Mouse (Mus musculus): ENCODE results near the gene Hmgn2. TPM values are rescaled to one million over a fixed set of nuclear protein-coding genes. Genes with fewer than 3 reads are reported as not detected.
"Not testable (repeated sequence)": the region's sequence is repeated elsewhere in the genome, so short reads cannot be mapped to it uniquely, and the experiment has no call there.

The Hmgn2 gene
- polyA plus RNA-seq, 1 experiment: 176 TPM

GRCm38 (mm10) chr4:133928576-133929277, 39.7 kb downstream of the Hmgn2 start:
- H3K4me3 ChIP-seq (ENCODE audit: insufficient read depth, poor library complexity, severe bottlenecking): no peak overlapping the region

DNA sequence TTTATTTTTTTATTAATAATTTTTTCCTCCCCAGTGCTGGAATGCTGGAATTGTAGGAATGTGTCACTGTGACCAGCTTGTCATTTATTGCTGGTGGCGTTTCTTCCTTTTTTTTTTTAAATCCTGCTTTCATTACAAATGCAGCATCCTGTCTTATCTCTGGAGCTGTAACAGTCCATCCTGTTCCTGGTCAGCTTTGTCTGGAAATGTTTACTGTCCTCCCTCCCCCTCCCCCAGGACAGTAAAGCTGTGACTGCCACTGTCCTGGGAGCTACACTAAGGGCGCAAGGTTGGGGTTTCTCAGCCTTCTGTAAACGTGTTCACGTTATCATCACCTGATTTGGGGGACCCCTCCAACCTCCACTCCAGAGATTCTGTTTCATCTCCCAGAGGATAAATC, 43.2 kb downstream of the Hmgn2 start:
- H3K36me3 ChIP-seq (ENCODE audit: control insufficient read depth, insufficient read depth): no peaks in the 10 kb centered on the region

More at GRCm38 (mm10) chr4:133928576-133929277, 39.7 kb downstream of the Hmgn2 start:
- Histone ChIP-seq H3K79me2 (ENCODE audit: control insufficient read depth, insufficient read depth) (no peaks in the 10 kb centered on the region), H3ac (ENCODE audit: control insufficient read depth, insufficient read length, low read depth) (no peak overlapping the region), H3K27me3 (ENCODE audit: control insufficient read depth, insufficient read depth, insufficient read length) (no peaks in the 10 kb centered on the region), H3K79me3 (ENCODE audit: low read depth) (no peaks in the 10 kb centered on the region), H3K36me3 (ENCODE audit: control insufficient read depth, insufficient read depth) (no peaks in the 10 kb centered on the region)
- TF ChIP-seq MAX (IDR thresholded peaks at IDR 0.05) (no peak), CEBPB (IDR thresholded peaks at IDR 0.05; ENCODE audit: low read depth) (no peak), CTCF (IDR thresholded peaks at IDR 0.05; ENCODE audit: control insufficient read depth, insufficient read depth, insufficient read length) (no peak), MYOG (IDR thresholded peaks at IDR 0.05; ENCODE audit: control insufficient read depth, extremely low read depth, insufficient read length) (no peak), MYOD1 (IDR thresholded peaks at IDR 0.05; ENCODE audit: control insufficient read depth, insufficient read length, low read depth) (no peak), USF1 (IDR thresholded peaks at IDR 0.05; ENCODE audit: low read depth) (no peak), FOSL1 (IDR thresholded peaks at IDR 0.05; ENCODE audit: insufficient read depth, low read length, poor library complexity, severe bottlenecking) (no peak)

DNA sequence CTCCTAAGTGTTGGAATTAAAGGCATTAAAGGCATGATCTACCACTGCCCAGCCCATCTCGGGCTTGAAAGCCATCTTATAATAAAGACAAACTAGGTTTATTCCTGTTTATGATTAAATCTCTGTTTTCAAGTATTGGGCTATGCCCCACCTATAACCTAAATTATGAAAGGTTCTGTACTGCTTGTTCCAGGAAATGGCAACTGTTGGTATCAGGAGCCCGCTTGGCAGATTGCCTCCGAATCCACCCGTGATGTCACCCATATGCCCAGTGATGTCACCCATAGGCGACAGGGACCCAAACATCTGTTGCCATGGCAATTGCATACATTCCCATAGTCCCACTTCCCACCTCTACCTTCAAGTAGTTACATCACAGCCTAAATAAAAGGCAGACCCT, 44.7 kb downstream of the Hmgn2 start:
- no peaks in the 10 kb centered on the region for H3K79me3 ChIP-seq (ENCODE audit: low read depth)
- H3K36me3 ChIP-seq (ENCODE audit: control insufficient read depth, insufficient read depth): no peaks in the 10 kb centered on the region
- no peak overlapping the region for H3ac ChIP-seq (ENCODE audit: control insufficient read depth, insufficient read length, low read depth)
- TF ChIP-seq MYOG (IDR thresholded peaks at IDR 0.05; ENCODE audit: control insufficient read depth, extremely low read depth, insufficient read length): no peak
- TF ChIP-seq FOSL1 (IDR thresholded peaks at IDR 0.05; ENCODE audit: insufficient read depth, low read length, poor library complexity, severe bottlenecking): no peak
- no peak for TF ChIP-seq CEBPB (IDR thresholded peaks at IDR 0.05; ENCODE audit: low read depth)
- no peaks in the 10 kb centered on the region for H3K79me2 ChIP-seq (ENCODE audit: control insufficient read depth, insufficient read depth)
- no peak overlapping the region for H3K4me3 ChIP-seq (ENCODE audit: insufficient read depth, poor library complexity, severe bottlenecking)
- H3K27me3 ChIP-seq (ENCODE audit: control insufficient read depth, insufficient read depth, insufficient read length): no peaks in the 10 kb centered on the region

More for the DNA sequence above, 43.2 kb downstream of the Hmgn2 start:
- TF ChIP-seq MYOD1 (IDR thresholded peaks at IDR 0.05; ENCODE audit: control insufficient read depth, insufficient read length, low read depth) (no peak), CEBPB (IDR thresholded peaks at IDR 0.05; ENCODE audit: low read depth) (no peak), USF1 (IDR thresholded peaks at IDR 0.05; ENCODE audit: low read depth) (no peak), MAX (IDR thresholded peaks at IDR 0.05) (no peak), FOSL1 (IDR thresholded peaks at IDR 0.05; ENCODE audit: insufficient read depth, low read length, poor library complexity, severe bottlenecking) (no peak), MYOG (IDR thresholded peaks at IDR 0.05; ENCODE audit: control insufficient read depth, extremely low read depth, insufficient read length) (no peak)
- H3K27me3 ChIP-seq (ENCODE audit: control insufficient read depth, insufficient read depth, insufficient read length): no peaks in the 10 kb centered on the region
- no peaks in the 10 kb centered on the region for H3K79me2 ChIP-seq (ENCODE audit: control insufficient read depth, insufficient read depth)
- H3ac ChIP-seq (ENCODE audit: control insufficient read depth, insufficient read length, low read depth): no peak overlapping the region
- H3K79me3 ChIP-seq (ENCODE audit: low read depth): no peaks in the 10 kb centered on the region
- no peak overlapping the region for H3K4me3 ChIP-seq (ENCODE audit: insufficient read depth, poor library complexity, severe bottlenecking)

DNA sequence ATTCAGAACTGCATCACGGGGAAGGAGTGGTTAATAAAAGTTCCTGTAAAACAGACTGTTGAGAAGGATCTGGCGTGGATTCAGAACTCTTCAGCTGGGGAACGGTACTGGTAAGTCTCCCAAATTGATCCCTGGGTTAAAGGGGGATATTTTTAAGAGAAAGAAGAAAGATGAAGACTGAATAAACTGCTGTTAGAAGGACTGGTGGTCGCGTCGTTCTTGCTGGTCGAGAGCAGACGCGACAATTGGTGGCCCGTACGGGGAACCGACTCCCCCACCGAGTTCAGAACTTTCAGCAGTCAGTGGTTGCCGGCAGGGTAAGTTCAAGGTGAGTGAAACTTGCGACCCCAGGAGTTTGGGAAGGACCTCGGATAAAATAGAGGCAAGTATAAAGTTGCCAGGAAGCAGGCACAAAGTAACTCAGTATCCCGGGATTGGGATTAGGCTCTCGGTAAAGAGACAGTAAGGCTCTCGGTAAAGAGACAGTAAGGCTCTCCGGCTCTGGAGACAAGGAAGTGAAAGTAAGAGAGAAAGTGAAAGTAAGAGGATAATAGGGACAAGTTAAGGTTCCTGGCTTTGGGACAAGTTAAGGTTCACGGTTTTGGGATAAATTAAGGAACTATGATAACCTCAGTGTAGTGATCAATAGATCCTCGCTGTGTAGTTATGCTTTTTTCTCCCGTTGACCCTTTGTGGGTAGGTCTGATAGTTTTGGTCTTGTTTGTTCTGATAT, 50.2 kb downstream of the Hmgn2 start:
- H3K36me3 ChIP-seq (ENCODE audit: control insufficient read depth, insufficient read depth); H3ac ChIP-seq (ENCODE audit: control insufficient read depth, insufficient read length, low read depth); H3K27me3 ChIP-seq (ENCODE audit: control insufficient read depth, insufficient read depth, insufficient read length); H3K79me3 ChIP-seq (ENCODE audit: low read depth); H3K4me3 ChIP-seq (ENCODE audit: insufficient read depth, poor library complexity, severe bottlenecking); H3K79me2 ChIP-seq (ENCODE audit: control insufficient read depth, insufficient read depth): not testable (repeated sequence)

Other genes starting within 250 kb of the Hmgn2 start
- gene Arid1a, start 211.9 kb downstream of the Hmgn2 start, polyA plus RNA-seq (2012; fragmentation: generic; extraction: Trizol): 24.7 TPM
- gene Rps6ka1, start 80.9 kb downstream of the Hmgn2 start, polyA plus RNA-seq (2012; fragmentation: generic; extraction: Trizol): 2.4 TPM
- 27.7 TPM for gene Dhdds, start 32.3 kb upstream of the Hmgn2 start, polyA plus RNA-seq (2012; fragmentation: generic; extraction: Trizol)
- gene Lin28a, start 50.2 kb upstream of the Hmgn2 start, polyA plus RNA-seq (2012; fragmentation: generic; extraction: Trizol): not detected
- not detected for gene Zfp683, start 85.2 kb upstream of the Hmgn2 start, polyA plus RNA-seq (2012; fragmentation: generic; extraction: Trizol)
- gene Crybg2, start 92.2 kb upstream of the Hmgn2 start, polyA plus RNA-seq (2012; fragmentation: generic; extraction: Trizol): not detected
- not detected for gene Cd52, start 126.4 kb upstream of the Hmgn2 start, polyA plus RNA-seq (2012; fragmentation: generic; extraction: Trizol)
- gene Ubxn11, start 133.9 kb upstream of the Hmgn2 start, polyA plus RNA-seq (2012; fragmentation: generic; extraction: Trizol): 0.80 TPM
- gene Sh3bgrl3, start 160.1 kb upstream of the Hmgn2 start, polyA plus RNA-seq (2012; fragmentation: generic; extraction: Trizol): 375 TPM
- gene Cep85, start 218.5 kb upstream of the Hmgn2 start, polyA plus RNA-seq (2012; fragmentation: generic; extraction: Trizol): 11.2 TPM
- not detected for gene Gm7534, start 234.4 kb upstream of the Hmgn2 start, polyA plus RNA-seq (2012; fragmentation: generic; extraction: Trizol)

Data from C2C12 (cell line).